Mouse (Mus musculus): ENCODE results near the gene Mvd. TPM values are rescaled to one million over a fixed set of nuclear protein-coding genes. Genes with fewer than 3 reads are reported as not detected.

Gene Mvd
- polyA plus RNA-seq, 1 experiment, result 60.4 TPM

DNA sequence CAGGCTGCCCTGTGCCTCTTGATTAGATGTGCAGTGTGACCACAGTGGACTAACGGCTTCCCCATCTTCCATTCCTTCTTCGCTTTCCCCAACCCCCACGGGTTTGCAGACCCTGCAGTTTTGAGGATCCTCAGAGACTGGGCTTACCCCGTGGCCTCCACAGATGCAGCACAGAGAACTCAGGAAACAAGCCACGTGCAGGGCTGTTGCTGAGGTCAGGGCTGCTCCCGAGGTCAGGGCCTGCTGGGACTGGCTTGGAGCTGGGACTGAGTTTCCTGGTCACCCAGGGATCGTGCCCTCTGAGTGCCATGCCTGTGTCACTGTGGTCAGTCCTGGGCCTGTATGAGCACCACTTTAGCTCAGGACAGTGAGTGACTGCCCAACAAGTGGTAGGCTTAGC, 21.8 kb upstream of the Mvd start:
- Histone ChIP-seq H3K4me3 (ENCODE audit: low read depth, low read length) (no peak overlapping the region), H3K9ac (ENCODE audit: low read depth, poor library complexity, severe bottlenecking) (no peak overlapping the region), H3K4me1 (ENCODE audit: control insufficient read depth, insufficient read depth, low read length) (peaks cover 6% of the 10 kb centered on the region), H3K27me3 (ENCODE audit: control insufficient read depth, insufficient read depth, low read length, poor library complexity, severe bottlenecking) (no peaks in the 10 kb centered on the region), H3K36me3 (ENCODE audit: control insufficient read depth, insufficient read depth, low read length, poor library complexity, severe bottlenecking) (no peaks in the 10 kb centered on the region), H3K27ac (ENCODE audit: insufficient read depth, low read length) (no peak overlapping the region), H3K9me3 (replicated peaks; ENCODE audit: control insufficient read depth, insufficient read depth, low read length, poor library complexity, severe bottlenecking) (no peaks in the 10 kb centered on the region)
- TF ChIP-seq EP300 (IDR thresholded peaks at IDR 0.05; ENCODE audit: insufficient read depth, low read depth, low read length) (no peak), CTCF (IDR thresholded peaks at IDR 0.05; ENCODE audit: low read depth, low read length) (no peak), POLR2A (IDR thresholded peaks at IDR 0.05; ENCODE audit: insufficient read depth, low read length) (no peak)

DNA sequence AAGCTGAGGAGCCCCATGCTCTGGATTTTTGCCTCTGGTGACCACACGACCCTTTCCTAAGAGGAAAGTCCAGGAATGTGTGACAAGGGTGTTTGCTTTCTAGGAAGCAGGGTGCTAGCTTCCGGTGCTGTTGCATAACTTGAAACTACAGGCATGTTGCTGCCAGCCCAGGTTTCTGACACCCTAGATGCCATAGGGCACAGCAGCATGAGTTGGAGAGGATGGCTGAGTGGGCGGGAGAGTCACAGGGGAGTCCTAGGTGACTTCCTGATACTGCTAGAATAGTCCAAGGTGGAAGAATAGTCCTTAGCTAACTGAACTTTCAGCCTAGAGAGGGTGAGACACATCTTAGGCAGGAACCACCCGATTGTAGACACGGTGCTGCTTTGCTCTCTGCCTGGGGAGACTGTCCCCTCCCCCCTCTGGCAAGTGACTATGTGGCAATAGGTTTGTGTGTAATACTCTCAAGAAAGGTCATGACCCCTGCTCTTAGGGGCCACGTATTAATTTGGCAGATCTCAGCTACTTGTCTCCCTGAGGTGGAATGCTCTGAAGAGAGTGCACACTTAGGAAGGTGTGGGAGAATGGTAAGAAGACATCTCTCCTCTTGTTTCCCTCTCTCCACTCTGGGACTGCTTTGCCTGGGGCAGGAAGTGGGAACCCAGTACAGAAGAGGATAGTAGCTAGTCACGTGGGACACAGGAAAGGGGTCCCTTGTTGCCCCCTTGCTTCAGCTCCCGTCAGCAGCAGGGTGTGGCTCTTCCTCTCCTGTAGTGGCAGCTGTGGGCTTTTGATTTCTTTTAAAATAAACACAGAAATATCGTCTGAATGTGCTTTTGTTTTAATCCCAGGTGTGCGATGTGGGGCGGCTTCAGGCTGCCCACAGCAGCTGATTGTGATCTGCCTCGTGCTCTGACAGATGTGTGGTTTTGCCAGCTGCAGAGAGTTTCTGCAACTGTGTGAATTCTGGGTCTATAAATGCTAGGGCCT, 20.7 kb upstream of the Mvd start:
- Histone ChIP-seq H3K9me3 (replicated peaks; ENCODE audit: control insufficient read depth, insufficient read depth, low read length, poor library complexity, severe bottlenecking) (no peaks in the 10 kb centered on the region), H3K36me3 (ENCODE audit: control insufficient read depth, insufficient read depth, low read length, poor library complexity, severe bottlenecking) (no peaks in the 10 kb centered on the region), H3K9ac (ENCODE audit: low read depth, poor library complexity, severe bottlenecking) (no peak overlapping the region), H3K4me1 (ENCODE audit: control insufficient read depth, insufficient read depth, low read length) (peaks cover 6% of the 10 kb centered on the region), H3K4me3 (ENCODE audit: low read depth, low read length) (no peak overlapping the region), H3K27me3 (ENCODE audit: control insufficient read depth, insufficient read depth, low read length, poor library complexity, severe bottlenecking) (no peaks in the 10 kb centered on the region), H3K27ac (ENCODE audit: insufficient read depth, low read length) (no peak overlapping the region)
- no peak for TF ChIP-seq CTCF (IDR thresholded peaks at IDR 0.05; ENCODE audit: low read depth, low read length)
- TF ChIP-seq POLR2A (IDR thresholded peaks at IDR 0.05; ENCODE audit: insufficient read depth, low read length), result no peak
- no peak for TF ChIP-seq EP300 (IDR thresholded peaks at IDR 0.05; ENCODE audit: insufficient read depth, low read depth, low read length)

DNA sequence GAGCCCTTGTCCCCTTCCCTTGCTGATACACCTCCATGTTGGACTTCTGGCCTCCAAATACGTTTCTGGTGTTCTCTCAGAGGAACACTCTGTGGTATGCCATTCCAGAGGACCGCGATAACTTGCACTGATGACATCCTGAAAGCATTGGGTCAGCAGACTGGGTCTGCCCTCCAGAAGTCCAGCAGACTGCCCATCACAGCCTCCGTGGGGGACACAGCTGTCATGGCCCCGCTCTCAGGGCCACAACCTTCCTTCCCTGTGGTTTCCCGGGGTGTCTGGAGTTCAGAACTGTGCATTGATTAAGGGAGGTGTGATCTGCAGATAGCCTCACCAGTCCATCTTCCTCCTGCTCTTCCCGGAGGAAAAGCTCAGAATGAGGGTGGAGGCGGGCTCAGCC, 19.3 kb upstream of the Mvd start:
- no peaks in the 10 kb centered on the region for H3K36me3 ChIP-seq (ENCODE audit: control insufficient read depth, insufficient read depth, low read length, poor library complexity, severe bottlenecking)
- no peaks in the 10 kb centered on the region for H3K9me3 ChIP-seq (replicated peaks; ENCODE audit: control insufficient read depth, insufficient read depth, low read length, poor library complexity, severe bottlenecking)
- TF ChIP-seq CTCF (IDR thresholded peaks at IDR 0.05; ENCODE audit: low read depth, low read length) (no peak), EP300 (IDR thresholded peaks at IDR 0.05; ENCODE audit: insufficient read depth, low read depth, low read length) (no peak), POLR2A (IDR thresholded peaks at IDR 0.05; ENCODE audit: insufficient read depth, low read length) (no peak)
- H3K9ac ChIP-seq (ENCODE audit: low read depth, poor library complexity, severe bottlenecking), result no peak overlapping the region
- H3K4me3 ChIP-seq (ENCODE audit: low read depth, low read length), result no peak overlapping the region
- H3K27me3 ChIP-seq (ENCODE audit: control insufficient read depth, insufficient read depth, low read length, poor library complexity, severe bottlenecking), result no peaks in the 10 kb centered on the region
- no peak overlapping the region for H3K27ac ChIP-seq (ENCODE audit: insufficient read depth, low read length)
- H3K4me1 ChIP-seq (ENCODE audit: control insufficient read depth, insufficient read depth, low read length), result peaks cover 6% of the 10 kb centered on the region

DNA sequence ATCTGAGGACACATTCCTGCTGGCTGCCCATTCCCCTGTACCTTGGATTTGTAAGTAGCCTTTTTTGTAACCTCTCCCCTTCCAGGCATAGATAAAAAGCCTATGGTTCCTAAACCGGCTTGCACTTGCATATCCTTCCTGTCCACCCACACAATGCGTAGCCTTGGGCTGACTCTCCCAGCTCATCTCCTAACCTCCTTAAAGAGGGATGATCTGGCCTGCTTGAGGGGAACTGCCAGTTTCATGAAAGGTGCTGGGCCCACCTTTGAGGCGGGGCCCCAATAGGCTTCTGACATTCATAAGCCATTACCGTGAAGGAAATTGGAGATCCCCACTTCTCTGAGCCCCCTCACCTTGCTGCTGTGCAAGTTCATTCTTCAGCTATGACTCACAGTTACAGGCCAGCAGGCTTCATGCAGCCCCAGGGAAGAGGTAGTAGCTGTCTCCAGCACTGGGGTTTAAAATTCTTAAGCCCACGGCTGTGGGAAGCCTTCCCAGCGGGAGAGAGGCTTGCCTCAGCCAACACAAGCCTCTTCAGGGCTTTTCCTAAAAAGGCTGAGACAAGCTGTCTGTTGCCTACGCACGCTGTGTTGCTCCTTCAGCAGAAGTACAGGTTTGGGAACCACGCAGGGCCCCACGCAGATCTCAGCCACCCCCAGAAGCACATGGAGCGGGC, 18.4 kb upstream of the Mvd start:
- Histone ChIP-seq H3K4me1 (ENCODE audit: control insufficient read depth, insufficient read depth, low read length) (peaks cover 6% of the 10 kb centered on the region), H3K27ac (ENCODE audit: insufficient read depth, low read length) (peak overlapping the region; percentile 52), H3K4me3 (ENCODE audit: low read depth, low read length) (no peak overlapping the region), H3K27me3 (ENCODE audit: control insufficient read depth, insufficient read depth, low read length, poor library complexity, severe bottlenecking) (no peaks in the 10 kb centered on the region), H3K9ac (ENCODE audit: low read depth, poor library complexity, severe bottlenecking) (peak overlapping the region; percentile 68; the same call in 1 of the 2 replicates), H3K36me3 (ENCODE audit: control insufficient read depth, insufficient read depth, low read length, poor library complexity, severe bottlenecking) (no peaks in the 10 kb centered on the region), H3K9me3 (replicated peaks; ENCODE audit: control insufficient read depth, insufficient read depth, low read length, poor library complexity, severe bottlenecking) (no peaks in the 10 kb centered on the region)
- TF ChIP-seq EP300 (IDR thresholded peaks at IDR 0.05; ENCODE audit: insufficient read depth, low read depth, low read length), result peak; percentile 70; the same call in 1 of the 2 replicates
- TF ChIP-seq POLR2A (IDR thresholded peaks at IDR 0.05; ENCODE audit: insufficient read depth, low read length), result no peak

DNA sequence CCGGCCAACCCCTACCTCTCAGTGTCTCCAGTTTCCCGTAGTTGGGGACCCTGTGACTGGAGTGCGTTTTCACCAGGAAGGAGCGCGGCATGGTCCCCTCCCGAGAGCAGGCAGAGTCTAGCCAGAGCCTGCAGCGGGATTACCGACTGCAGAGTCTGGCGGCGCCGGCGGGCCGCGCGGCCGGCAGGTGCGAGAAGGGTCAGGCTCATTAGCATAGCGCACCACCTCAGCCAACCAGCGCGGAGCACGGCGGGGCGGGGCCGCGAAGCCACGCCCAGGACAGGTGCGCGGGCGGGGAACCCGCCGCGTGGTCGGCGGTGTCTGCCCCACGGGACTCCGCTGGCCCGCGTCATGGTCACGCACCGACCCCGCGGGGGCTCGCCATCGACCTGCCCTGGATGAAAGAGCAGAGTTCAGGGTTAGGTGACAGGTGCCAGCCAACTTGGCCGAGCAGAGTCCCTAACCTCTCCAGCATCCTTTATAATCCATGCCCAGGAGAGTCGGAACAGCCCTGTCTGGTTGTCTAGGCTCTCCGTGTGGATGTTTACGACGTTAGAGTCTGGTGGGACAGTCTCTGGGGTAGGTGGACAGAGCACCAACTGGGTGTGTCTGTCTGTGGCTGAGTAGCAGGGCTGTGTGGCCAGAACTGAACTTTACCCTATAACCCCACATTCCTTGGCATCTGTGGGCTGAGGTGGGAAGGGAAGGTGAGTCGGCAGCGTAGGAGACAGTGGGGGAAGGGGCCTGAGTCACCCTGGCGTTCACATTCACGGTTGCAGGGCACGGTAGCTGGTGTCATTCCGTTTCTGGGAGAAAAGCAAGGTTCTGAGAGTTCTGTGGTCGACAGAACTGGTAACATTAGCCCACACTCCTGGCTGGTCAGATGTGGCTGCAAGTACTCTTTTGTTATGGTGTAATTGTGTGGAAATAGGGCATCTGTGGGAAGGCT, 17.6 kb upstream of the Mvd start, which contains the start of gene Snai3:
Gene Snai3, minus strand, starts transcription at position 210 of the 949 bp plus-strand sequence.
- Histone ChIP-seq H3K27me3 (ENCODE audit: control insufficient read depth, insufficient read depth, low read length, poor library complexity, severe bottlenecking) (no peaks in the 10 kb centered on the region), H3K9ac (ENCODE audit: low read depth, poor library complexity, severe bottlenecking) (peak within 1 kb of the TSS; percentile 68), H3K36me3 (ENCODE audit: control insufficient read depth, insufficient read depth, low read length, poor library complexity, severe bottlenecking) (0 out of 2 replicates have a peak, but pooled peaks cover 3% of the 10 kb centered on the region), H3K9me3 (replicated peaks; ENCODE audit: control insufficient read depth, insufficient read depth, low read length, poor library complexity, severe bottlenecking) (no peaks in the 10 kb centered on the region), H3K4me1 (ENCODE audit: control insufficient read depth, insufficient read depth, low read length) (peaks cover 6% of the 10 kb centered on the region), H3K27ac (ENCODE audit: insufficient read depth, low read length) (peak within 1 kb of the TSS; percentile 31; the same call in 1 of the 2 replicates), H3K4me3 (ENCODE audit: low read depth, low read length) (peak within 1 kb of the TSS; percentile 71)
- no peak for TF ChIP-seq CTCF (IDR thresholded peaks at IDR 0.05; ENCODE audit: low read depth, low read length)
- peak; percentile 73 for TF ChIP-seq POLR2A (IDR thresholded peaks at IDR 0.05; ENCODE audit: insufficient read depth, low read length)
